Mouse (Mus musculus) natural killer cell, adult 2 months (primary cell): ENCODE results near the gene Wfdc9.
"Not testable (repeated sequence)": the region's sequence is repeated elsewhere in the genome, so short reads cannot be mapped to it uniquely, and the experiment has no call there.

Source experiments
- DNase-seq, 2 experiments: peaks; one replicate each; pipeline ENCODE4 v3.0.0; 2022; ENCODE audit warnings: low spot score in 2 of 2

Wfdc9 gene

DNA sequence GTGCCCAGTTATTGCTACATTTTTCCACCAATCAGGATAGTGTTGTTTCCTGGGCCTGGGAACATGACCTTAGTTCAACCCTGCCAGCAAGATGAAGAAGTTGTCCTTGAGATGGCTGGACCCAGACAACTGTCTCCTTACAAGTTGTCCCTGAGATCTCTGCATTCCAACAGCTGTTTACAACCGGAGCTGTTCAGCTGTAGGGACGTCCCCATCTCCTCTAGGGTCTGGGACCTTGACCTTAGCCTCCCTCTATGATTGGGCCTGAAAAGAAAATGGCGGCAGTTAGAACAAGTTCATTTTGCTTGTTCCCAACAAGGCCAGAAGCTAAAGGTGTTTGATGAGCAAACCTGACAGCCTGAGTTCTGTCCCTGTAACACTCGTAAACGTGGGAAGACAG lies 37.3 kb downstream of the Wfdc9 start:
- no peak for DNase-seq

DNA sequence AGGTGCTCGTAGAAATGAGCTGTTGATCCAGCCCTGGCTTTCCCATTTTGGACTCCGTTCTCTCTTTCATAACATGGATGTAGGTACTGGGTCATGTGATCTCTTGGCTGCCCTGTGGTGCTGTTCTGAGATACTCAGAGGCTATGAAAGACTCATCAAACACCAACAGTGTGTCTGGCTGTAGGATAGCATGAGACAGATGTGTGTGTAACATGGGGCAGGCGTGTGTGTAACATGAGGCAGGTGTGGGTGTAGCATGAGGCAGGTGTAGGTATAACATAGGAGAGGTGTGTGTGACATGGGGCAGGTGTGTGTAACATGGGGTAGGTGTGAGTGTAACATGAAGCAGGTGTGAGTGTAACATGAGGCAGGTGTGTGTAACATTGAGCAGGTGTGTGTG lies 41.0 kb downstream of the Wfdc9 start:
- DNase-seq, result no peak

DNA sequence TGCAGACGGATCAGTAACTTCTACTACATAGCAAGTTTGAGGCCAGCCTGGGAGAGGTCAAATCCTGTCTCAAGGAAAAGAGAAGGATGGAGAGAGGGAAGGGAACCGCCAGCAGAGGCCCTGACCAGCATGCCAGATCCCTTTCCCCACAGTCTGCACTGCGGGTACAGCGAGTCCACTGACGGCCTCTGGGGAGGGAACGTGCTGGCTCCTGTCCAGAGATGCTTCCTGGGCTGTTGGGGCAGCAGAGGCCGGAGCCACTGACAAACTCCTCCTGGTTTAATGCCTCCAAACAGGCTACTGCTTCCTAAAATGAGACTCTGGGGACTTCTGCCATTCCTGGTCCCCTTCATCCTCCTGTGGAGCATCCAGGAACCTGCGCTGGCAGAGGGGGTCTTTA lies 42.9 kb downstream of the Wfdc9 start, which contains the start of the genes Wfdc6b and Wfdc8:
Gene Wfdc6b (plus strand): TSS at position 52 of the 400 bp plus-strand sequence.
Gene Wfdc8 (minus strand): TSS at position 156 of the 400 bp plus-strand sequence.
- DNase-seq, result not testable (repeated sequence)

DNA sequence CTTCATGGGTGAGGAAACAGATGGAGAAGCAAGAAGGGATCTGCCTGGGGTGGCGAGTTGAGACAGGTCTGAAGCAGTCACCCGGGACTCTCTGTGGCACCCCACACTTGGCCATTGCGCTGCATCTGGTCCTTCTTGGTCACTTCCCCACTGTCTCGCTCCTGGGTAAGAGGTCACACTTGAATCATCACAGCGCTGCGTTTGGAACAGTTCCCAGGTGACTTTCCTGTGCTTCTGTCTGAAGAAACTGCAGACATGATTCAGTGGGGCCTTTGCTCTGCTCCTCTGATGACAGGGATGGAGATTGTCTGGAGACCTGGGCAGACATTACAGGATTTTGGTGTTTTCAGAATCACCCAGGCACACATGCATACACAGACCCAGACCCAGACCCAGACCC lies 47.6 kb downstream of the Wfdc9 start:
- no peak for DNase-seq

DNA sequence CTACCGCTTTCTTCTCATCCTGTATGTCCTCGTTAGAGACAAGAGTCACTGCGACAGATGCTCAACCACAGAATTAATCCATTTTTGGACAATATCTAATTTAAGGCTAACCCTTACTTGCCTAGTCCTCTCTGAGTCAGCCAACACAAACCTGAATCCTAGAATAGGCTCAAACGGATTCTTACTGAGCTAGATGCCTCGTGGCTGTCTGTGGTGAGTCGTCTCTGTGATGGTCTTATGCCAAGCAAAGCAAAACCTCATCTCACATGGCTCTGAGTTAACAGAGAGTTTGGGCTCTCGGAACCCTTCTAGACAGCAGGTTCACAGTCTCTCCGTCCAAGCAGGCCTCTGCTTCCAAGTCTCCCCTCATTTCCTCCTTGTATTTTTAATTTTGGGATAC lies 52.0 kb downstream of the Wfdc9 start:
- DNase-seq, result no peak

DNA sequence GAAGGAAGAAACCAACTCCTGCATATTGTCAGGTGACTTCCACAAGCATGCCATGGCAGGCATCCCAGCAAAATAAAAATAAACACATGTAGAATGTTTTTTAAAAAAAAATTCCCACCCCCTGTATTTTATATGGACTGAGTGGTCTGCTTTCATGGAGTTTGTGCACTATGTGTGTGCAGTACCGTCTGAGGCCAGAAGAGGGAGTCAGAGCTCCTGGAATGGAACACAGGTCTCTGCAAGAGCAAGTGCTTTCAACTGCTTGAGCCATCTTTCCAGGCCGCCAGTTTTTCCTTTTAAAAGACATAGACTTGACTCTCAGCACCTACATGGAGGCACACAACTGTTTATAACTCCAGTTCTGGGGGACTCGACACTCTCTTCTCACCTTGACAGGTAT lies 52.9 kb downstream of the Wfdc9 start:
- no peak for DNase-seq

DNA sequence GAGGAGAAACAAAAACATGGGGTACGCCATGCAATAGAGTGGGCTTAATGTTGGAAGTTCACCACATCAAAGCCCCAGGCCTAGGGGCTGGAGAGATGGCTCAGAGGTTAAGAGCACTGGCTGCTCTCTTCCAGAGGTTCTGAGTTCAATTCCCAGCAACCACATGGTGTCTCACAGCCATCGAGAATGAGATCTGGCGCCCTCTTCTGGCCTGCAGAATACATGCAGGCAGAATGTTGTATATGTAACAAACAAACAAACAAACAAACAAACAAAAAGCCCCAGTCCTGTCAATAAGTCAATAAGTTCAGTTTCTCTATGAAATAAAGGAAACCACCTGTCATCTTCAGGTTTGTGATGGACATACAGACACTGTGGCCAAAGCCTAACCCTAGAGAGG lies 56.2 kb downstream of the Wfdc9 start:
- DNase-seq, result no peak
